Mouse (Mus musculus) liver, adult 2 months (tissue): ENCODE measurements around the gene Pde12.

ENCODE experiments used
- CTCF ChIP-seq: fragments of 200-500 bp; IDR thresholded peaks from 2 replicates; pipeline ENCODE4 v1.5.1; 2011; ENCODE audit warnings: low read depth, low read length, control low read depth
- POLR2A ChIP-seq: fragments of 200-500 bp; IDR thresholded peaks from 2 replicates; pipeline ENCODE4 v1.6.1; 2011; ENCODE audit warnings: low read length, control low read depth; ENCODE audit not compliant: insufficient read depth; ENCODE audit errors: extremely low read depth

- TF ChIP-seq POLR2A (no peak), CTCF (no peak)
Measured at GRCm38 (mm10) chr14:26610689-26611088, 59.0 kb downstream of the Pde12 start.
